Mouse (Mus musculus): ENCODE data around the gene Mbd3.
"Not testable (repeated sequence)": the region's sequence is repeated elsewhere in the genome, so short reads cannot be mapped to it uniquely, and the experiment has no call there.

The Mbd3 gene

GRCm38 (mm10) chr10:80367954-80368353, 31.4 kb downstream of the Mbd3 start:
- DNase-seq = no peak

- no peak for DNase-seq
Observed at GRCm38 (mm10) chr10:80365736-80366135, 33.6 kb downstream of the Mbd3 start.

DNA sequence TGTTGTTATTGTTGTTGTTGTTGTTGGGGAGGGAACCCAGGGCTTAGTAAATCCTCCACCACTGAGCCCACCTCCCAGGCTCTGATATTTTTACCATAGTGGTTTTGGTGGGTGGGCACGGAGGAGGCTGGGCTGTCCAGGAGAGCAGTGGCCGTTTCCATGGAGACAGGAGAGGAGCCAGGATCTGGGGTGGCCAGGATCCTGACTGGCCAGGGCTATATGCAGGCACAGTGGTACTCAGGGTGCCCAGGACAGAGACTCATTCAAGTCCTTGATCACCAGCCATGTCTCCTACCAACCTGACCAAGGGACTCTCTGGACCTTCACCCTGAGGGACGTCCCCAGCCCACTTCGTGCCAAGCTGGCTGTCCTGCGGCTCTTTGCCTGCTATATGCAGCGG, 35.6 kb downstream of the Mbd3 start:
- DNase-seq = no peak

DNA sequence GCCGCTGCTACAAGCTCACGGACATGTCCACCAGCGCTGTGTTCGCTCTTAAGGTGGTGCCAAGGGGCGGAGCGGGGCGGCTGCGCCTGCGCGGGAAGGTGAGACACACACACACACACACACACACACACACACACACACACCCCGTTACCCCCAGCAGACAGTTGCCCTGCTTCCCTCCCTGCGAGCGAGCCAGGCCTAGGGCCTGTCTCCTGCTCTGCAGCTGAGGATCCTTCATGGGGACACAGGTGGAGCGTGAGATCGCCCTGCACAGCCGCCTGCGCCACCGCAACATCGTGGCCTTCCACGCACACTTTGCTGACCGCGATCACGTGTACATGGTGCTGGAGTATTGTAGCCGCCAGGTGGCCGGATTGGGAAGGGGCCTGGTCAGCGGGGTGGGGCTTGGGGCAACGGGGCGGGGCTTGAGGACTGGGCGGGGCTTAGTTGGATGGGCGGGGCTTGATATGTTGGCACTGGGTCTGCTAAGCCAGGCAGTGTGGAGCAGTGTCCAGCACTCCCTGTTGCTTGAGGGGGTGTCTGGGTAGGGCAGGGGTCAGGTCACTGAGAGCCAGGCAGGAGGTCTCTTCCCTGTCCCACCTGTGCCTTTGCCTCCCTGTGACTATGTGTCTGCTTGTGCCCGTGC, 41.2 kb downstream of the Mbd3 start:
- DNase-seq = peak; percentile 37

DNA sequence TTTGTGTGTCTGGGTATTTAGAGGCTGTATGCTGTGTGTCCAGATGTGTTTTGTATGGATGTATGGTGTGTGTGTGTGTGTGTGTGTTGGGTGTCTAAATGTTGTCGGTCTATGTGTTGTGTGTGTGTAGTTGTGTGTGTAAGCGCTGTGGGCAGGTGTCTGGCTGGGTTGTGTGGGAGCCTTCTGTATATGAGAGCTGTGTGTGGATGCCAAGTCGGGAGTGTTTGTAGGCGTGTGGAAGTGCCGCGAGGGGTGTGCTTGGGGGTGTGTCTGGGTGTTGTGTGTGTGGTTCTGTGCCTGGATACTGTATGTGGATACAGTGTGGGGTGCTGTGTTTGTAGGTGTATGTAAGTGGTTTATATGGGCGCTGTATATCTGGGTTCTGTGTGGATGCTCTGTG, 42.0 kb downstream of the Mbd3 start:
- no peak for DNase-seq

- DNase-seq = no peak
Observed at GRCm38 (mm10) chr10:80356737-80357136, 42.6 kb downstream of the Mbd3 start.

DNA sequence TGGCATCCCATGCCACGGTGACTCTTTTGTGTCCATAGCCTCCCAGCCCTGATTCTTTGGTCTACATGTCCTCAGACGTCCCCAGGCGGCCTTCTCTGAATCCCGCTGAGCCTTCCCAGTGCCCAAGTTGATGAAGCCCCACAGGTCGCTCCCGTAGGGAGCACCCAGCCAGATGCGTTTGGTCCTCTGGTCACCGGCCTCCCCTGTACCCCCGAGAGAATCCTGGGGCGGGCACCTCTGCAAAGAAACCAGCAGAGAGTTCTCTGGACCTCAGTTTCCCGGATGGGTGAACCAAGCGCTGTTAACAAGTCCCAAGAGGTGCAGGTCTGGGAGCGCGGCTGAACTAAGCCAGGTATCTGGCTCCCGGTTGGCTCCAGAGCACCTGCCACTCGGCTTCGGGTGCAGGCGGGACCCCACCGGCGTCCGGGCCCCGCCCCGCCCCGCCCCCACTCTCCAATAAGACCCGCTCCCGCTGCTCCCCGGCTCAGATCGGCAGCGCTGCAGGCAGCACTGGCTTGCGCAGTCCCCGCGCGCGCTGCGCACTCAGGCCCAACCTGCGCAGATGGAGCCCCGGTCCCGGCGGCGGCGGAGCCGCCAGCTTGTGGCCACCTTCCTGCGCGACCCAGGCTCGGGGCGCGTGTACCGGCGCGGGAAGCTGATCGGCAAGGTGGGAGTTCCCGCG, 43.2 kb downstream of the Mbd3 start, which contains the start of gene Plk5:
Gene Plk5 (plus strand): TSS at position 459 of the 682 bp plus-strand sequence.
- peak; percentile 35 for DNase-seq

GRCm38 (mm10) chr10:80355431-80355830, 43.9 kb downstream of the Mbd3 start:
- DNase-seq = no peak

GRCm38 (mm10) chr10:80352727-80353126, 46.6 kb downstream of the Mbd3 start:
- no peak for DNase-seq

DNA sequence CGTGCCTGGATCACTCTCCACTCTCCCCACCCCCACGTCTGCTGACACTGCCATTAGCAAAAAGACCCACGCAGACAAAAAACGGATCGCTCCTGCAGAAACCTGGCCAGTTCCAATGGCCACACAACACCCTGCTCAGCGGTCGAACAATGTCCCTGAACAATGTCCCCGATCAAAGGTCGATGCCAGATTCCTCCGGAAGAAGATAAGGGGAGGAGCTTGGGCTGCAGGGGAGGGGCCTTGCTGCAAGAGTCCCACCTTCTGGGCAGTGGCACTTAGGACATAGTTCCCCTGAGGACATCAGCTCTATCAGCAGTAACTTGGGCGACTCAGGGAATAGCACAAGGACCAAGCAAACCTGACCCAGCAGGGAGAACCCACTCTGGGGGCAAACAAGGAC, 47.5 kb downstream of the Mbd3 start:
- DNase-seq = no peak

- peak; percentile 86 for DNase-seq
Observed at GRCm38 (mm10) chr10:80350292-80350691, 49.1 kb downstream of the Mbd3 start.

DNA sequence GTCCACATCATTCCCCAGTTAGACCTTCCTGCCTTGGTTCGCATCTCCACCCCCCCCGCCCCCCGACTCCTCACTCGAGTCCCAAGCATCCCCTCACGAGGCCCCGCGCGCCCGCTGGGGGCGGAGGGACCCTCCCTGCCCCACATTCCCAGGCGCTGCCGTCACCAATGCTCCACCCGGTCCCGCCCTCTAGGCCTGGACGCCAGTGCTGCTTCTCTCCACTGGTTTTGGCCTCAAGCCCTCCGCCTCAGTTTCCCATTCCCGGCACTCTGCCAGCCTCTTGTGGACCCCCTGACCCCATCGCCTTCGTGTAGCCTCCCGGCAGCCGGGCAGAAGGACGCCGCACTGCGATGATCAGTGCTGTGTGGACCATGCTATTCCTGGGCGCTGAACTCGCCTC, 50.4 kb downstream of the Mbd3 start:
- DNase-seq = no peak

DNA sequence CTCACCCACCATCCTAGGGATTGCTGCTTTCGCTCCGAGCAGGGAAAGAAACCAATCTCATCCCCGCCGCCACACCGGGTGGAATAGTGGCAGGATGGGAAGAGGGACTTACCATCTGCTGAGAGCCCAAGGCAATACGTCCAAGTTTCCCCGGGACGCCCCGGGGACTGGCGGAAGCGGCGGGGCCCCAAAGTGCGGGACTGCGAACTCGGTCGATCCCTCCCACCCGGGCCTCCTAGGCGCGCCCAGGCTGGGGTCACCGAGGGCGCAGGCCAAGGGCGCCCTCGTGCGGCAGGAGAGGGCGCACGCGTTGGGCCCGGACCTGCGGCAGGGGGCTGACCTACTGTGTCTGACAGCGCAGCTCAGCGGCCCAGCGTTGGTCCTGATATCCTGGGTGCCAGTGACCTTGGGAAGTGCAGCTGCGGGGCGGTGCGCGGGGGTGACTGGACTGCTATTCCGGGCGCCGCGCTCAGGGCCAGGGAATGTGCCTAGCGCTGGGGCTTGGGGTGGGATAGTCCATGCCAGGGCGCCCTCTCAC, 51.0 kb downstream of the Mbd3 start, which contains the start of gene Adamtsl5:
Gene Adamtsl5 (minus strand): TSS at position 169 of the 538 bp plus-strand sequence.
- peak; percentile 82 for DNase-seq

DNA sequence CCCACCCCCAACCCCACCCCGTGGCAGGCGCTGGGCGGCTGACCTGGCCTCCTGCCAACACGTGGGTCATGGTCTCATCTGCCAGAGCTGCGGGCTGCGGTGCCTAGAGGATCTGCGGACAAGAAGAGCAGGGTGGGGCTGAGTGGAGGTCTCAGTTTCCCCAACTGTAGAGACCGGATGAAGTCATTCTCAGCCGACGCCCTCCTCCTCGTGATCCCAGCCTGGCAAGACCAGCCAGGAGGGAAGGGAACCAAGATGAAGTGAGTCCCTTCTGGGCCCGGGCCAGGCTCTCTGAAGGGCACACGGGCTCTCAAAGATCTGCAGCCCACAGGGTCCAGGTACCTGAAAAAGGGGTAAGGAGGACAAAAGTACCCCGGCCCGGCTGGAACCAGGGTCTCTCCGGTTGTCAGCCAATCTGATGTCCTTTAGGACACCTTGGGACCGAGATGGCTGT, 51.8 kb downstream of the Mbd3 start:
- no peak for DNase-seq

DNA sequence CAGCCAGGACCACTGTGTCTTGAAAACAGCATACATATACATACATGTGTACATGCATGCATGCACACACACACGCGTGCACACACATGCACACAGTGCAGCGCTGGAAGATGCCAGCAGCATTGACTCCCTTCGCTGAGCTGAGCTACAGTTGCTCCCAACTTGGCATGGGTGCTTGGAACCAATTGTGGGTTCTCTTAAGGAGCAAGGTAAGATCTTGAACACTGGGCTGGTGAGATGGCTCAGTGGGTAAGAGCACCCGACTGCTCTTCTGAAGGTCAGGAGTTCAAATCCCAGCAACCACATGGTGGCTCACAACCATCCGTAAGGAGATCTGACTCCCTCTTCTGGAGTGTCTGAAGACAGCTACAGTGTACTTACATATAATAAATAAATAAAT, 53.4 kb downstream of the Mbd3 start:
- not testable (repeated sequence) for DNase-seq

- no peak for DNase-seq
Observed at GRCm38 (mm10) chr10:80345122-80345521, 54.2 kb downstream of the Mbd3 start.

DNA sequence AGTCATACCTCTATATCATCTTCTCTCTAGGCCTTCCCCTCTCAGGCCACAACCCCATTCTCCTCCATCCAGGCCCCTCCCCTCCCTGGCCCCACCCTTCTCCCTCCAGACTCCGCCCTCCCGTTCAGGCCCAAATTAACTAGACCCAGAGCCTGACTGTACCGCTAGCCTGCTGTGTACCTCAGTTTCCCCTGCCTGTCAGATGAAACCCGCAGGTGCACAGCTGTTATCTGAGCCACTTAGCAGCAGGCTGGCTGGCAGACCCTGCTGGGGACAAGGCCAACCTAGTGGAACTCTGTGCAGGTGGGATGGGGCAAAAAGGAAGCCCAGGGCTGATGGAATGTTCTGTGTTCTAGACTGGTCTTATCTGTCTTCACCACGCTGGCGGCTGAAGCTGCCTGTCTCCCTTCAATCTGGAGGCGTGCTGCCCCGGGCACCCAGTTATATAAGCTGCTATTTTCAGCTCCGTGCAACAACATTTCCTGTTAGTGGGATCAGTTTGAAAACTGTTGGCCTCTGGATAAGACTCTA, 55.2 kb downstream of the Mbd3 start:
- no peak for DNase-seq

DNA sequence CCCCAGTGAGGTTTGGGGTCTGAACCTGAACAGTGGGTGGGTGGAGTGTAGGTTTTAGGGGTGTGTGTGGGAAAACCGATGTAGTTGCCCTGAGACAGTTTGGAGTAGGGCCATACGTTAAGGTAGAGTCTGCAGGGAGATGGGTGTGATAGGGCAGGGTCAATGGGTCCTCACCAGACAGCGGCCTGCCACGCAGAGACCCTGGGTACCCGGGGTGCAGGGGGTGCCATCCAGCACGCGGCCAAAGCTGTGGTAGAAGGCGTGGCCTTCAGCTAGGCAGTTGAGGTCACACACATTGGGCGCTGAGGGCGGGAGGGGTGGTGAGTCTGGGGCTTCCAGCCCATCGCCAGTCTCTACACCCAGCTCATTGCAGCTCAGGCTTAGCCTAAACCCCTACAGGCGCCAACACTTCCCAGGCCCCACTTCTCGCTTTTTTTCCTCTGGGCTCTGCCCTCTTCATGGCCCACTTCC, 55.9 kb downstream of the Mbd3 start:
- no peak for DNase-seq

GRCm38 (mm10) chr10:80342749-80343424, 56.5 kb downstream of the Mbd3 start:
- DNase-seq = peak; percentile 89
